Mouse (Mus musculus): Measurements from ENCODE around the gene Tmem38b. TPM values are rescaled to one million over a fixed set of nuclear protein-coding genes. Genes with fewer than 3 reads are reported as not detected.

The Tmem38b gene
- polyA plus RNA-seq, 1 experiment from 2014 or later: 12.8 TPM

DNA sequence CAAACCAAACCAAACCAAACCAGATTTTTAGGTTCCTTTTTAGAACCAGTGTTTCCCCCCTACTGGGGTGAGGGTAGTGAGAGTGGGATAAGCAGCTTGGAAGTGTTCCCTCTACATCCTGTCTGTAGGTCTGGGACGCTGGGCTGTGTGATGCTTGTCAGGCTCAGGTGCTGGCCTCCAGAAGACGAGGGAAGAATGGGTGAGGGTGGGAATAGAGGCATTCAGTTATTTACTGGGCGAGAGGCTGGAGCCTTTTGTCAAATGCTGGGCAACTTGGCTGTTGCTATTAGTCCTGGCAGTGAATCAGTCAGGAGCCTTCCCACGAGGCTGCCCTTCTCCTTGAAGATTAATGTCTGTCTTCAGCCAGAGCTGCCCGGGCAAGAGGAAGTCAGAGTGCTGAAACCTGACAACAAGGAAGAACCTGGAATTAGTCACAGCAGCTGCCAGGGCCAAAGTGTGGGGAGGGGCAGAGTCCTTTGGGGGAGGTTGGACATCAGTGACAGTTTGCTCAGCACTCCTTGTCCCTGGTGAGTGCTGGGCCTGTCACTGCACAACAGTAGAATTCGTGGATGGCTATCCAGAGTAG lies 74.6 kb downstream of the Tmem38b start:
- 60% methylated on average over 6 of the region's 6 CpGs for WGBS
- Histone ChIP-seq H3K4me3 (no peak overlapping the region), H3K4me1 (no peaks in the 10 kb centered on the region), H3K27ac (replicated peaks) (no peak overlapping the region), H3K9ac (replicated peaks) (no peak overlapping the region), H3K9me3 (no peaks in the 10 kb centered on the region), H3K27me3 (0 out of 2 replicates have a peak, but pooled peaks cover 6% of the 10 kb centered on the region), H3K36me3 (no peaks in the 10 kb centered on the region), H3K4me2 (replicated peaks) (no peak overlapping the region)
- ATAC-seq (ENCODE audit: low FRiP score, low read depth): no peak

DNA sequence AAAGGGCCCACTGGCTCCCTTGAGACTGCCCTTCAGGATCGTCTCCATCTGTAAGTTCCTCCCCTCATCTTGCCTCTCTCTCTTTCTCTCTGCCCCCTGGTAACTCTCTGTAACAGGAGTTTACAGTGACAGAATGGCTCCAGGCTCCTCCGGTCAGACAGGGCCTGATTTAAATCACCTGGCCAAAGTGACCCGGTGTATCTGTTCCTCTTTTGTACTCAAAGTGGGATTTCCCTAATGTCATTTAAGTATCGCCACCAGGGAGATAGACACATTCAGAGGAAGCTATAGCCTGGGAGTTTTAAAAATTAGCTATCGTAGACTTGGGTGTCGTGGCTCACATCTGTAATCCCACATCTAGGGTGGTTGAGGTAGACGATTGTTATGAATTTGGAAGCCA lies 78.5 kb downstream of the Tmem38b start:
- Histone ChIP-seq H3K4me2 (replicated peaks) (no peak overlapping the region), H3K9me3 (no peaks in the 10 kb centered on the region), H3K27ac (replicated peaks) (no peak overlapping the region), H3K9ac (replicated peaks) (no peak overlapping the region), H3K27me3 (peaks cover 6% of the 10 kb centered on the region; the same call in 1 of the 2 replicates), H3K36me3 (no peaks in the 10 kb centered on the region), H3K4me1 (no peaks in the 10 kb centered on the region), H3K4me3 (no peak overlapping the region)
- no peak for ATAC-seq (ENCODE audit: low FRiP score, low read depth)
- 86% methylated on average over 7 of the region's 7 CpGs for WGBS

DNA sequence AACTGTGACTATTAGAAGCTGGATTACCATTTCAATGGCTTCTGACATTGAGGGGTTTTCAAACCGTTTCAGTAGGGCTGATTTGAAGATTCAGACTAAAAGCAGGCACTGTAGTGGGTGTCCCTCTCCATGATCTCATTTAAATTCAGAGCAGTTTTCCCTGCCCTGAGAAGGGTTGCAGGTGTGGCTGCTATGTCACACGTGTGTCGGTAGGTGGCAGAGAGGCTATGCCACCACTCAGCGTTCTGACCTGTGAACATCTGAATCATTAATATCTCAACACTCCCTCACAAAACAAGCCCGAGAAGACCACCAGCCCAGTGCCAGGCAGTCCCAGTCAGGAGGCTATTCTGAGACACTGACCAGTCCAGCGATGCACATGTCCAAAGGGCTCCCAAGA lies 79.7 kb downstream of the Tmem38b start:
- Histone ChIP-seq H3K27me3 (peaks cover 6% of the 10 kb centered on the region; the same call in 1 of the 2 replicates), H3K4me1 (no peaks in the 10 kb centered on the region), H3K36me3 (no peaks in the 10 kb centered on the region), H3K9ac (replicated peaks) (no peak overlapping the region), H3K4me2 (replicated peaks) (no peak overlapping the region), H3K27ac (replicated peaks) (no peak overlapping the region), H3K4me3 (no peak overlapping the region), H3K9me3 (no peaks in the 10 kb centered on the region)
- no peak for ATAC-seq (ENCODE audit: low FRiP score, low read depth)
- WGBS: 42% methylated on average over 6 of the region's 6 CpGs

GRCm38 (mm10) chr4:53907071-53907470 lies 81.2 kb downstream of the Tmem38b start:
- Histone ChIP-seq H3K27me3 (peaks cover 6% of the 10 kb centered on the region; the same call in 1 of the 2 replicates), H3K9me3 (no peaks in the 10 kb centered on the region)
- no peak for ATAC-seq (ENCODE audit: low FRiP score, low read depth)

More at GRCm38 (mm10) chr4:53907071-53907470, 81.2 kb downstream of the Tmem38b start:
- no peak overlapping the region for H3K4me3 ChIP-seq
- H3K36me3 ChIP-seq: no peaks in the 10 kb centered on the region
- no peak overlapping the region for H3K4me2 ChIP-seq (replicated peaks)
- WGBS: 96% methylated on average over 3 of the region's 3 CpGs
- no peak overlapping the region for H3K9ac ChIP-seq (replicated peaks)
- no peak overlapping the region for H3K27ac ChIP-seq (replicated peaks)
- H3K4me1 ChIP-seq: no peaks in the 10 kb centered on the region

Other genes with a start within 250 kb of the Tmem38b start
- gene Fsd1l, start 194.6 kb upstream of the Tmem38b start, polyA plus RNA-seq (2016; fragmentation: Nextera tagmentation; extraction: Ambion mirVana): 41.9 and 43.9 TPM in 2 replicates
- 27.9 and 29.5 TPM in 2 replicates for gene Fktn, start 112.0 kb upstream of the Tmem38b start, polyA plus RNA-seq (2016; fragmentation: Nextera tagmentation; extraction: Ambion mirVana)
- 40.5 and 44.2 TPM in 2 replicates for gene Tal2, start 46.3 kb upstream of the Tmem38b start, polyA plus RNA-seq (2016; fragmentation: Nextera tagmentation; extraction: Ambion mirVana)

Measured in midbrain, embryonic 12.5 days (tissue).